Mouse (Mus musculus): ENCODE measurements around the gene Tbc1d5. TPM values are rescaled to one million over a fixed set of nuclear protein-coding genes. Genes with fewer than 3 reads are reported as not detected.

Gene Tbc1d5
- polyA plus RNA-seq, 1 experiment, result 16.4 TPM

DNA sequence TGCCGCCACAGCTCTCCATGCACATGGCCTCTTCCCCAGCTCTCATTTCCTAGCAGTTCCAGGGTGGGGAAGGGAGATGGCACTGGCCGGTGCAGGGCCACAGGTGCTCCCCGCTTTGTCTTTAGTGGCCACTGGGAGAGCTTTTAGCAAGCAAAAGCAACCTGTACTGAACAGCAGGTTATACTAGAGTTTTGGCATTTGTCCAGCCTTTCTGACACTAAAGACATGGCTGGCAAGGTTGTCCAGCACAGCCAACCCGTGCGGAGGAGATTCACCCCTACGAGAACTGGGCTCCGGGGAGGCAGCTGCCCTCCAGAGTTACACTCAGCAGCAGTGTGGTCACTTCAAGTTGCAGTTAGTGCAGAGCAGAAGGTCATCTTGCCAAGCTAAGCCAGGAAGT, 445.8 kb downstream of the Tbc1d5 start:
- Histone ChIP-seq H3K27me3 (ENCODE audit: control insufficient read depth, insufficient read depth, low read length, poor library complexity, severe bottlenecking) (no peaks in the 10 kb centered on the region), H3K4me1 (ENCODE audit: control insufficient read depth, insufficient read depth, low read length) (no peaks in the 10 kb centered on the region), H3K27ac (ENCODE audit: insufficient read depth, low read length) (no peak overlapping the region)

GRCm38 (mm10) chr17:50731876-50732275, 447.3 kb downstream of the Tbc1d5 start:
- H3K4me1 ChIP-seq (ENCODE audit: control insufficient read depth, insufficient read depth, low read length), result no peaks in the 10 kb centered on the region
- no peak overlapping the region for H3K9ac ChIP-seq (ENCODE audit: low read depth, poor library complexity, severe bottlenecking)
- no peak overlapping the region for H3K4me3 ChIP-seq (ENCODE audit: low read depth, low read length)
- no peaks in the 10 kb centered on the region for H3K27me3 ChIP-seq (ENCODE audit: control insufficient read depth, insufficient read depth, low read length, poor library complexity, severe bottlenecking)
- no peaks in the 10 kb centered on the region for H3K9me3 ChIP-seq (replicated peaks; ENCODE audit: control insufficient read depth, insufficient read depth, low read length, poor library complexity, severe bottlenecking)
- no peak overlapping the region for H3K27ac ChIP-seq (ENCODE audit: insufficient read depth, low read length)
- H3K36me3 ChIP-seq (ENCODE audit: control insufficient read depth, insufficient read depth, low read length, poor library complexity, severe bottlenecking), result no peaks in the 10 kb centered on the region
- no peak for TF ChIP-seq CTCF (IDR thresholded peaks at IDR 0.05; ENCODE audit: low read depth, low read length)
- no peak for TF ChIP-seq POLR2A (IDR thresholded peaks at IDR 0.05; ENCODE audit: insufficient read depth, low read length)
- no peak for TF ChIP-seq EP300 (IDR thresholded peaks at IDR 0.05; ENCODE audit: insufficient read depth, low read depth, low read length)

More for the DNA sequence above, 445.8 kb downstream of the Tbc1d5 start:
- TF ChIP-seq POLR2A (IDR thresholded peaks at IDR 0.05; ENCODE audit: insufficient read depth, low read length), result no peak
- TF ChIP-seq CTCF (IDR thresholded peaks at IDR 0.05; ENCODE audit: low read depth, low read length), result no peak
- TF ChIP-seq EP300 (IDR thresholded peaks at IDR 0.05; ENCODE audit: insufficient read depth, low read depth, low read length), result no peak
- Histone ChIP-seq H3K4me3 (ENCODE audit: low read depth, low read length) (no peak overlapping the region), H3K9me3 (replicated peaks; ENCODE audit: control insufficient read depth, insufficient read depth, low read length, poor library complexity, severe bottlenecking) (no peaks in the 10 kb centered on the region), H3K36me3 (ENCODE audit: control insufficient read depth, insufficient read depth, low read length, poor library complexity, severe bottlenecking) (no peaks in the 10 kb centered on the region), H3K9ac (ENCODE audit: low read depth, poor library complexity, severe bottlenecking) (no peak overlapping the region)

- no peaks in the 10 kb centered on the region for H3K9me3 ChIP-seq (replicated peaks; ENCODE audit: control insufficient read depth, insufficient read depth, low read length, poor library complexity, severe bottlenecking)
- no peaks in the 10 kb centered on the region for H3K4me1 ChIP-seq (ENCODE audit: control insufficient read depth, insufficient read depth, low read length)
- H3K9ac ChIP-seq (ENCODE audit: low read depth, poor library complexity, severe bottlenecking), result no peak overlapping the region
- no peaks in the 10 kb centered on the region; the same call in 1 of the 2 replicates for H3K27me3 ChIP-seq (ENCODE audit: control insufficient read depth, insufficient read depth, low read length, poor library complexity, severe bottlenecking)
- no peak overlapping the region for H3K27ac ChIP-seq (ENCODE audit: insufficient read depth, low read length)
- TF ChIP-seq CTCF (IDR thresholded peaks at IDR 0.05; ENCODE audit: low read depth, low read length) (no peak), EP300 (IDR thresholded peaks at IDR 0.05; ENCODE audit: insufficient read depth, low read depth, low read length) (no peak), POLR2A (IDR thresholded peaks at IDR 0.05; ENCODE audit: insufficient read depth, low read length) (no peak)
- H3K36me3 ChIP-seq (ENCODE audit: control insufficient read depth, insufficient read depth, low read length, poor library complexity, severe bottlenecking), result no peaks in the 10 kb centered on the region
- H3K4me3 ChIP-seq (ENCODE audit: low read depth, low read length), result no peak overlapping the region
These were observed 448.3 kb downstream of the Tbc1d5 start for GRCm38 (mm10) chr17:50730896-50731295.

- H3K9ac ChIP-seq (ENCODE audit: low read depth, poor library complexity, severe bottlenecking), result no peak overlapping the region
- no peaks in the 10 kb centered on the region for H3K4me1 ChIP-seq (ENCODE audit: control insufficient read depth, insufficient read depth, low read length)
- no peaks in the 10 kb centered on the region; the same call in none of the 2 replicates for H3K27me3 ChIP-seq (ENCODE audit: control insufficient read depth, insufficient read depth, low read length, poor library complexity, severe bottlenecking)
- H3K27ac ChIP-seq (ENCODE audit: insufficient read depth, low read length), result no peak overlapping the region
- H3K4me3 ChIP-seq (ENCODE audit: low read depth, low read length), result no peak overlapping the region
- TF ChIP-seq POLR2A (IDR thresholded peaks at IDR 0.05; ENCODE audit: insufficient read depth, low read length), result no peak
- no peak for TF ChIP-seq EP300 (IDR thresholded peaks at IDR 0.05; ENCODE audit: insufficient read depth, low read depth, low read length)
- TF ChIP-seq CTCF (IDR thresholded peaks at IDR 0.05; ENCODE audit: low read depth, low read length), result no peak
- H3K36me3 ChIP-seq (ENCODE audit: control insufficient read depth, insufficient read depth, low read length, poor library complexity, severe bottlenecking), result no peaks in the 10 kb centered on the region
- H3K9me3 ChIP-seq (replicated peaks; ENCODE audit: control insufficient read depth, insufficient read depth, low read length, poor library complexity, severe bottlenecking), result no peaks in the 10 kb centered on the region
These were observed 449.6 kb downstream of the Tbc1d5 start for GRCm38 (mm10) chr17:50729577-50729976.

- H3K27me3 ChIP-seq (ENCODE audit: control insufficient read depth, insufficient read depth, low read length, poor library complexity, severe bottlenecking), result no peaks in the 10 kb centered on the region; the same call in none of the 2 replicates
- H3K9ac ChIP-seq (ENCODE audit: low read depth, poor library complexity, severe bottlenecking), result no peak overlapping the region
- H3K4me1 ChIP-seq (ENCODE audit: control insufficient read depth, insufficient read depth, low read length), result no peaks in the 10 kb centered on the region
- no peaks in the 10 kb centered on the region for H3K9me3 ChIP-seq (replicated peaks; ENCODE audit: control insufficient read depth, insufficient read depth, low read length, poor library complexity, severe bottlenecking)
- no peak overlapping the region for H3K4me3 ChIP-seq (ENCODE audit: low read depth, low read length)
- H3K27ac ChIP-seq (ENCODE audit: insufficient read depth, low read length), result no peak overlapping the region
- H3K36me3 ChIP-seq (ENCODE audit: control insufficient read depth, insufficient read depth, low read length, poor library complexity, severe bottlenecking), result no peaks in the 10 kb centered on the region
- TF ChIP-seq POLR2A (IDR thresholded peaks at IDR 0.05; ENCODE audit: insufficient read depth, low read length), result no peak
- TF ChIP-seq EP300 (IDR thresholded peaks at IDR 0.05; ENCODE audit: insufficient read depth, low read depth, low read length), result no peak
- TF ChIP-seq CTCF (IDR thresholded peaks at IDR 0.05; ENCODE audit: low read depth, low read length), result no peak
These were observed 450.1 kb downstream of the Tbc1d5 start for GRCm38 (mm10) chr17:50729031-50729430.

DNA sequence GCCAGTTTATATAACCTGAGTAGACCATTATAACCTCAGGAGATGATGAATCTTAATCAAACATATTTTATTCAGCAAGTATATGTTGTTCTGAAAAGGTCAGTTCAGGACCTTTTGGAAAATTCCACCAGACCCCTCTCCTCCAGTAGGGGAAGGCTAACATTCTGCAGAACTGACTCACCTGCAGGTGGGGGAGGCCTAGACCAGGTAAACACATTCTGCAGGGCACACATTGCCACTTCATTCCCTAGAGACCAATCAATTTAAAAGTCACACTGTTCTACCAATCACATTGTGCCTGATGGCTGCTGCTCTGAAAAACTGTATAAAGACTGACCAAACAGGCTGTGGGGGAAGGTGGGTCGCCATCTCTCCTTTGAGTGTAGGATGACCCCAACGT, 452.9 kb downstream of the Tbc1d5 start:
- Histone ChIP-seq H3K4me1 (ENCODE audit: control insufficient read depth, insufficient read depth, low read length) (no peaks in the 10 kb centered on the region), H3K27ac (ENCODE audit: insufficient read depth, low read length) (no peak overlapping the region), H3K9ac (ENCODE audit: low read depth, poor library complexity, severe bottlenecking) (no peak overlapping the region), H3K9me3 (replicated peaks; ENCODE audit: control insufficient read depth, insufficient read depth, low read length, poor library complexity, severe bottlenecking) (no peaks in the 10 kb centered on the region), H3K27me3 (ENCODE audit: control insufficient read depth, insufficient read depth, low read length, poor library complexity, severe bottlenecking) (peaks cover 2% of the 10 kb centered on the region), H3K4me3 (ENCODE audit: low read depth, low read length) (no peak overlapping the region), H3K36me3 (ENCODE audit: control insufficient read depth, insufficient read depth, low read length, poor library complexity, severe bottlenecking) (no peaks in the 10 kb centered on the region)
- TF ChIP-seq CTCF (IDR thresholded peaks at IDR 0.05; ENCODE audit: low read depth, low read length) (no peak), POLR2A (IDR thresholded peaks at IDR 0.05; ENCODE audit: insufficient read depth, low read length) (no peak), EP300 (IDR thresholded peaks at IDR 0.05; ENCODE audit: insufficient read depth, low read depth, low read length) (no peak)

All from ES-Bruce4 (cell line).